Mouse (Mus musculus): ENCODE measurements at regions not wholly inside any gene's neighbourhood (a gene's known extent, or its start where the extent isn't known, plus 50 kb on each side); places are given as distances from the start of the nearest gene placed in this dataset.

DNA sequence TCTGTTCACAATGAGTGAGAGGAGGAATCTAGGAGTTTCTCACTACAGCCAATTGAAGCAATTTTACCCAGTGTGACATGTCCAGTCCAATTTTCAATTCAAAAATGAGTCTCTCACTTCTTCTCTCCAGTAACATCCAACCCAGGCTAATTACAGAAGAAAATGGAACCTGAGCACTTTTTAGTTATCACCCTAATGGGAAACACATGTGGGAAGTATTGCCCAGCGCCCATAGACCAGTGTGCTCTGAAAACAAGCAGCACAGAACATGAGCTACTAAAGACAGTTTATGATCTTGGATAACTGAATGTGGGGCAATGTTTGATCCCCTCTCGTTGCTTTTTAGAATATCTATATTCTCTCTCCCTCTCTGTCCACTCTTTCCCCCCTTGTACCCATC, 70.5 kb upstream of the Efemp1 start:
- no peak for DNase-seq

DNA sequence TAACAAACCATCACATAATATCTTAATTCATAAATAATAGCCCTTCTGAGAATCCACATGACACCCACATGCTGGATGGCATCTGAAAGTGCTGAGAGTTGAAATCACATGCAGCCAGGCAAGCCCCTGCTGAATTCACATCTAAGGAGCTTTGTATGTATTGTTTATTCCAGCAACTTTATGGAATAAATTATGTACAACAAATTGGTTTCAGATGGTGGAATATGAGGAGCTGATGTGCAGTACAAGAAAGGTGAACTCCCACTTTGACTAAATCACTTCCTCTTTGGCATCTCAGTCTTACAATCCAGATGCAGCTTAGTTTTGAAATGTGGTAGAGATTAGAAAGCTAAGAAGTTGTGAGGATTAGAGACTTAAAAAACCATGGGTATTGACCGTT, 82.2 kb upstream of the Efemp1 start:
- DNase-seq: no peak

DNA sequence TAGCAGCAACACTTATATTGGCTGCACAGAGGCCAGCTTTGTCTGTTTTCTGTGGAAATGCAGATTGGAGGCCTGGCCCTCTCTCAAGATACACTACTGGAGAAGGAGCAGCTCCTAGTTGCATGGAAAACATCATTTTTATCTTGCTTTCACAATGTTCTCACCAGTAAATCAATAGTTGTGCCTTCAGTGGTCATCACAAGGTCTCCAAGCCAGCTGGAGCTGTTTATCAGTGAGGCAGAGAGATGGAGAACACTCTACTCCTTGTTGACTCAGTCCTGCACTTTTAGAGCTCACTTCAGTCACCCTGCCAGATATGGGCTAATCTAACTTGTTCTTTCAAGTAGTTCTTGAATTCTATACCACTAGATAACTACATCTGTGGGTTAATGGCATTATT, 92.3 kb upstream of the Efemp1 start:
- no peak for DNase-seq

DNA sequence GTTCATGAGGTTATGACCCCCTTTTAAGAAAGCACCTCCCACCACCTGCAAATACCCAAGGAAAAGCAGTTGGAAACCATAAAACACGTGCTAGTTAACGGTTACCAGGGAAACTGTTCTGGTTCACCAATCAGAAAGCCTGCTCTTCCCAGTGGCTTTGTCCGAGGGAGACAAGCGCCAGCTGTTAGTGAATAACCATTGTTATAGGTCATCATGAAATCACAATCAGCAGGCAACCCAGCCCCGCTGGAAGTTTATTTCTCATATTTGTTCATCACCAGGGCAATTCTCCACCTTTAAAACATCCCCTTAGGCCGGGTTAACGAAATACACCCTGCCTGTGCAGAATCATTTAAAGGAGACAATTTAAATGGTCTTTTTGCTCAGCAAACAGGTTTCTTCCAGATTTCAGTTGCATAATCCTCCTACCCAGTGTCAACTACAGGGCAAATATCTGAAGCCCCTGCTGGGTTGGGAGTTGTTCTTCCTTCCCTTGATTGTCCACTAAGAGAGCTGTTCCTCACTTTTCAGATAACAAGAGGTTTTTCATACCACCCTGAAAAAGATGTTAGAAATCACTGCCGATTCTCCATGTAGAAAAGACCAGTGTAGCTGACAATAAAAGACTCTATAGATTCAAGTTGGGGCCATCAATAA, 117.9 kb upstream of the Efemp1 start:
- peak; percentile 2 for DNase-seq

DNA sequence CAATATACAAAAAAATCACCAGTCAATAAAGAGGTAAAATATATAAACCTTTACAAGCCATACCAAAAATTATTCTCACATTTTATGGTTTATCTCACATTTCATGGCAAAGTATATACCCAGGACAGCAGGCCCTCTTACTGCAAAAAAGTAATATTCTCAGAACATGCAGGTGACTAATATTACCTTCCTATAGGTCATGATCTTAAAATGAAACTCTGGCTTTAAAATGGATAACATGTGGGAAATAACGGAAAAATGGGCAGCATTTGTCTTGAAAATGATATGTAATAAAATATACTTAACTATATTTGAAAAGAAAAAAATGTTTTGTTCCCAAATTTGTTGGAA, 118.4 kb upstream of the Efemp1 start:
- no peak for DNase-seq

DNA sequence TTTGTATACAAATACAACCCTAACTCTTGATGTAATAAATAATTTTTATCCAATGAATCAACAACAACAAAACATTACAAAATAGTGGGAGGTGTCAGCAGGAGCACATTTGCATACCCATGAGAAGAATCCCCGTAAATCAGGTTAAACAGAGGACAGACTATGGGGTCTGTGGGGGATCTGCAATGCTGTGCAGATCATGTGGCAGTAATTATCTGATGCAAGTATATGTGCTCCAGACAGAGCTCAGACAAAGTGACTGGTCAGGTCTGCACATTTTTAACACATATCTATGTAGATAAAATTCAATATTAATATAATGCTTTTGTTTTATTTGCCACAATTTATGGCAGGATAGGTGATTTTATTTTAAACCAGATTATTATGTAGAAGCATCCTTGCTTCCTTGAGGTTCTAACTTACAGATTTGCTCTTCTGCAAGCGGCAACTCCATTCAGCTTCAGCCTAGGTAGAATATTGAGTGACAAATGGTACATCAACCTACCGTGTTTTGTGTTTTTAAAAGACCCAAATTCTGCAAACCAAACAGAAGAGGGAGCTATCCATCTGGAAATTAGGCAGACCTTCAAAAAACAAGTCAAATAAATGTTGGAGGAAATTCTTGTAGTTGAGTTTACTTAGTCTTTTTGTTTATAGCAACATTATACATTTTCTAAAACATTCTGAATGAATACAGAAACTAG, 119.0 kb upstream of the Efemp1 start:
- no peak for DNase-seq

DNA sequence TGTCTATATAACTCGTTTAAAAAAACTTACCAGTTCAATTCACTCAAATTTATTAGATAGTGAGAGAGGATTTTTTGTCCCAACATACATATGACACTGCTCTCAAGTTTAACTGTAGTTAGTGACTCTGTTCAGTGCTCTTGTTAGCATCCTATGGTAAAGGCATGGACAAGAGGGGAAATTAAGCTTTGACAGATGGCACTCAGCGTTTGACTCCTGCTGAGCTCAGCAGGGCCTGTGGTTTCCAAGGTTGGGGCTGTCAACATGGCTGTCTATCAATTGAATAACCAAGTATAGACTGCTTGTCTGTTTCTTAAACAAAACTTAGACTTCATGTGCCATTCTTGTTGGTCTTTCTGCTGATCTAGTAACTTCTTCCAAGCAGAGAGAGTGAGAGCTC, 122.9 kb upstream of the Efemp1 start:
- DNase-seq: no peak

DNA sequence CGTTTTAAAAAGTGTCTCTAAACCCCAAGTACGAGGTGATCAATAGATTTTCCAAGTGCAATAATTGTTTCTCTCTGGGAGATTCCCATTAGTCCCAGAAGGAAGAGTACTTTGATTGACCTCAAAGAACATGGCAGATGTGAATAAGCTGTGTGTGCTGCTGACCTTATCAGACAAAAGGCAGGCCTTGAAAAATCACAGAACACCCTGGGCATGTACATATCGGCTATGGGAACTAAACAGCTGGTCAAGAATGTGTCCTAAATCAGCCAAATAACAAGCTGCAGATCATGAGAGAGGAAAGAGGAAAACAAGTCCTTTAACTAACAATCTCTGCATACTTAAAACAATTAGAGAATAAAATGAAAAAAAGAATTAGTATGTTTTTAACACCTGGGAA, 125.4 kb upstream of the Ccdc85a start:
- no peak for DNase-seq

DNA sequence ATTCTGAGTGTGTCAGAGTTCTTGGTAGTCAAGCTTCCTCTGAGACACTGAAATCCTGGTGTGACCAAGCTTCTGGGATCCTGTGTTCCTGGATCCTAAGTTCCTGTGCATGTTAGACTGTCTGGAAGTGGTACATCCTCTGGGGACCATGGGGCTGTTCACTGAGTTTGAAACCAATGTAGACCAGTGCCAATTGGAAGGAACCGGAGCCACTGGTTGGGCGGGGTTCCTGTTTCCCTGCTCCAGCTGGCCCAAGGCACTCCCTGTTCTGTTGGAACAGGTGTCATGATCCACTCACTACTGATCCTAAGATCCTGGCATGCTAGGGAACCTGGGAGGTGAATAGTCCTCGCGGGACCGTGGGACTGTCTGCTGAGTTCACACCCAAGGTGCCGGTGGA, 124.3 kb upstream of the Ccdc85a start:
- DNase-seq: no peak

DNA sequence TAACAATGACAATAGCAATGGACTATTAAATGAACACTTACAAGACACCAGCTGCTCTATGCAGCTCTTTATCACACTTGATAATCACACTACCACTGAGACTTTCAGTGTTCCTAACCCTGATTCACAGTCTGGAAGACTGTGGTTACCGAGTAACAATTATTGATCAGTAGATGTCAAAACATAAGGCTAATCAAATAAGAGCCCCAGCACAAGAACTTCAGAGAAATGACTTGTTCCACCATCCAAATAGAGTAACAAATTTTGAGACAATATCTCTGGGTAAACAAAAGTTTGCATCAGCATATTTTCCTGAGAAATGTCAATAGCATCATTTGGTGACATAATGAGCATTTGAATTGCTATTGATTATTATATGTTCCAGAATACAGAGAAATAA, 118.3 kb upstream of the Ccdc85a start:
- no peak for DNase-seq

DNA sequence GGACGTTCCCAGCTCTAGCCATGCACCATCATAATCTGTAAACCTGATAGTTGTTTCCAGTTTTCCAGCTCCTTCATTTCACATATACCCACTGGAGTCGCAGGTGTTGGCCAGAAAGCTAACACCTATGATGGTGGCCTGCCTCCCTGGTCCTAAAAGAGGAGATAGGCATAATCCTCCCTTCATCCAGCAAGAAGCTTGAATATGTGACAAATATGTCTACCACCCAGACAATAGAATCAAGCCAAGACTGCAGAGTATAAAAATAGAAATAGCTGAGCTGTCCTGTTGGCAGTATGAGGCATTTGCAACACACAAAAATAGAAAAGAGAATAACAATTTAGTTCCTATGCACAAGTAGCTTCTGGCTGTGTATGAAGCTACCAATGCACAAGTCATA, 117.3 kb upstream of the Ccdc85a start:
- no peak for DNase-seq

DNA sequence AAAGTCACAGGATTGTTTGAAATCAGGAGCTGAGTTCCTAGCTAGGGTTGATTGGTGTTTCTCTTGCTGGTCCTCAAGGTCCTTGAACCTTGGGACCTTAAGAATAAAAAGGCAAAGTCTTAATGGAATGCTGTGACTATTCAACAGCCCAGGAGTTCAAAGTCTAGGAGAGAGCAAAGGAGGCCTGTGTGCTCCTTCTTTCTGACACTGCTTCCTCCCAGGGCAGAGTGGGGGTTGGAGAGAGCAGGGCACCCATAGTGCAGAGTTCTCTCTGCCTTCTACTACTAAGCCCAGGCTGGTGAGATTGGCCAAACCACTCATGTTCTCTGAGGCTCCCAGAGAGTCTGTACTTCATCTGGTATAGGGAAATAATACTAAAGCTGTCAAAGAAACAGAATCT, 115.6 kb upstream of the Ccdc85a start:
- no peak for DNase-seq

DNA sequence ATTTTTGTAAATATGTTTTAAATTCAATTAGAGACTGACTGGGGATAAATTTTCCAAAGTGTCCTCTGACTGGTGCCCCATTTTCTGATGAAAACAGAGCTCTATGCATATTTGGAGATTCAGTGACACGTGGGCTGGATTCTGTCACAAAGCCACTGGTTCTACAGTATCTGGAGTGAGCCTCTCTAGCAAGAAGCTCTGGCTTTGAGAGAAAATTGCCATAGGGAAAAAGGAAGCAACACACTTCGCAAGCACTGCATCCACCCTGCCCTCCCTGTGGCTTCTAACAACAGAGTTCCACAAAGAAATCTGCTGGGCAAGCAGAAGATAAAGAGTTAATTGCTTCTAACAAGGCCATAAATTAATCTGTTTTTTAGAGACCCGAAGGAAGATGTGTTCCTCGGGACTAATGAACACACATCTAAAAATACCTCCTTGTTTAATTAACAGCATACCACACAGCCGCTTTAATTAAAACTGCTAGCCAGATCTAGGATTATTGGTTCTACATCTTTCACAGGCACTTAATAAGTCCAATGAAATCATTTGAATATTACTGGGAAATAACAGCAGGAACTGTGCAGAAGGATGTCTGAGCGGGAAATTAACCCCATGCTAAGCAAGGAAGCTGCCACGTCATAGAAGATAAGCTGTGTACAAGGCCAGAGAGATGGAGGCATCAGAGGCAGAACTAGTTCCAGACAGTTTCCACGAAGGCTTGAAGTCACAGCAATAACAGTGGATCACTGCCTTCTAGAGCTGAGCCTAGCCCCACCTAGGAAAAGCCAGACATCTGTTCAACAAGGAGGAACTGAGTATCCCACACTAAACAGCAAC, 113.7 kb upstream of the Ccdc85a start:
- peak; percentile 25 for DNase-seq

DNA sequence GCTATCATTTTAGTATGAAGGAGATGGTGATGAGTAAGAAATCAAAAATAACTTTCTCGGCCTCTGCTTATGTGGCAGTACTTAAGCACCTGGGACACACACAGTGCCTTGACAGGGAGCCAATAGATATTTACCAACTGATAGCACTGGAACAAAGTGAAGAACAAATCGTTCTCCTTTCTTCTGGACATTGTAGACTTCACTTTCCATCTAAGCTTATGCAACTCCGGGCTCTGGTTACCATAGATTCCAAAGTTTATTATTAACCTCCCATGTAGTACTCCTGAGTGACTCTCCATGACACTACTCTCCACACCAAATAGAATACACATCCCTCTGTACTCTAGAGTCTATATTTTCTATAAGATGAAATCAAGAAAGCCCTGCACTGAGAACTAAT, 110.9 kb upstream of the Ccdc85a start:
- DNase-seq: no peak

DNA sequence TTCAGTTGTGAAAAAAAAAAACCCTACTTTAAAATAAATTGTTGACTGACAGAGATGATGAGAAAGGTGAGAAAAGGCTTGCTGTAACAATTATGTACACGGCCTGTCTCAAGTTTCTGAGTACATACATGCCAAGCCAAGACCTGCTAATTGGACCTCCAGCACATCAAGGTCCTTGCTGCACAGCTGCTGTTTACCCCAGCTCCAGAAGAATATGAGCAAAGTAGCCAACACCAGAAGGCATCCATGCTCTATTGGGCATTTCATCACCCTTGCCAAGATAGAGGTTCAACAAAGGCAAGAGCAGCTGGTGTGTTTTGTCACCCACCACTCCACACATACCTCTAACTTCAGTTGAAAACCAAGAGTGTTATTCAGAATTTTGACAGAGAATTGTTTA, 109.2 kb upstream of the Ccdc85a start:
- no peak for DNase-seq

DNA sequence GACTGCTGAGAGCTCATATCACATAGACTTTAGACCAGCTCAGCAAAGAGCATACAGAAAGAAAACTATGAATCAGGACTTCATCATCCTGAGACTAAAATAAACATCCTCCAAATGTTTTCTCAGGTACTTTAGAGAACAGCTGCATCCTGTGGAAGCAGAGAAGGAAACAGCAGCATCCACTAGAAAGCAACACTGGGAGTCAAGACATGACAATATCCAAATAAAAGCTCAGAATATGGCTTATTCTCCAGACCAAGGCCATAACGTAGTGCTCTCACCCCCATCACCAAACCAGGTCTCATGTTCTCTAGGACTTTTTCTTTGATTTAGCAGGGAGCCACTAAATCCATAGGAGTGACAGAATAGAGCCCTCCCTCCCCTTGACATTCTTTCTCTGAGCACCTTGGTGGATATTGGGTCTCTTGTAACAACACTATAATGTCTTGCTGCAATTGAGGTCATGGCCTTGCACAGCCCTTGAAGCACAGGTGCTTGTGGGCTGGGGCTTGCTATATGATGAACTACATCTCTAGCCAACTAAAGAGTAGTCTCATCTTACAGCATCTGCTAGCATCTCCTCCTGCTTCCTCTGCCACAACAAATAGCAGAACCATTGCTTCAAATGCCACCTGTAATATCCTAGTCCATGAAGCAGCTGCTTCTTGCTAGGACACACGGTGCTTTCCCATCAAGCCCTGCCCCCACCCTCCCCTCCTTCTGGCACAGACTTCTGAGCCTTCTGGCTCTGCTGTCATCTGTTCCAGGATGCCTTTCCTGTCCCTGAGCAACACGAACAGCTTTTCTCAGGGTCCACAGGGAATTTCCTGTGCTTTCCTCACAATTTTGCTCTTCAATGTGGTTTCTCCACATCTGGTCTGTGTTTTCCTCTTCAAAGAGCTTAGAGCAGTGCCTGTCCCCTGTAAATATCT, 108.4 kb upstream of the Ccdc85a start:
- no peak for DNase-seq

DNA sequence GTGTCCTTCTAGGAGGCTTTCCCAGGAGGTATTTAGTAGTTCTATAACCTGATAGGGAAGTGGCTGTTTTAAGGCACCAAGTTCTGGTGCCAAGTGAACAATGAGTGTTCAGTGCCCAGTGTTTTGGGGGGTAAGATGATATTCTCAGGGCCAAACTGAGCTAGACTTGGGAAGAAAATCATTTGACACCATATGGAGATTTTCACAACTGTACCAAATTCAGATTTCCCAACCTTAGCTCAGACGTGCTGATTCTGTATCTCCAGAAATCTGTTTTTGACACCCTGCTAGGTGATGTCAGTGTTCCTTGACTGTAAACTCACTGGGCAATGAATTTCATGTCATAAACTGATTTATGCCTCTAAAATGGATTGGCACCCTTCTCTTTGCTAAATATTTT, 104.3 kb upstream of the Ccdc85a start:
- no peak for DNase-seq

DNA sequence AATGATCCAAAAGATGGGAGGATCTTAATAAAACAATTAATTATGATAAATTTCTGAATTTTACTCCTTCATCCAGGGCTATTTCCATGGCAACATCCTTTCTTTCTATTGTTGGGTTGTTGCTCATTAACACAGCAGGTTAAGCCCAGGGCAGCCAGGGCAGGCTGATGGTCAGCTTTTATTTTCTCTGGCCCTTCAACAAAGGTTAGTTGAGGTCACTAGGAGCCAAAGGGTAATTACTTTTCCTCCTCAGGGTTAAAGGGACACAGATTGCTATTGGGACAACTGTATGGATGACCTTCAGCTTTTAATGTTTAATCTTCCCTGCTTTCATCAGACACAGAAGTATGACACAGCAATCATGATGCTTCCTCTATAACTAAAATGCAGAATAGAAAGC, 101.3 kb upstream of the Ccdc85a start:
- no peak for DNase-seq

DNA sequence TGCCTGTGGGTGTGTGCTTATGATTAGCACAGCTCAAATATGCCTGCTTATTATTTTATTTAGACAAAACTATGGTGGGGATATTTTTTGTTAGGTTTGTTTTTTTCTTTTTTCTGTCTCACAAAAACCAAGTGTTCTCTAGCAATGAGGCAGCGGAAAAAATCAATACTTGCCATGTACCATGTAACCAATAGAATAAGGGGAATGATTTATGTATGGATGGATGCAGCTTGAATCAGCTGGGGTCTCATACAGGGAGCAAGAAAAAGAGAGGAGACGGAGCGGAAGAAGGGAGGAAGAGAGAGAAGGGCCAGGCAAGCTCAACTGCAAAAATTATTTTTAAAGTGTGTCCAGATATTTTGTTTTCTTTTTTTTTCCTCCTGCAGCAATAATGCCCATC, 97.2 kb upstream of the Ccdc85a start:
- no peak for DNase-seq

DNA sequence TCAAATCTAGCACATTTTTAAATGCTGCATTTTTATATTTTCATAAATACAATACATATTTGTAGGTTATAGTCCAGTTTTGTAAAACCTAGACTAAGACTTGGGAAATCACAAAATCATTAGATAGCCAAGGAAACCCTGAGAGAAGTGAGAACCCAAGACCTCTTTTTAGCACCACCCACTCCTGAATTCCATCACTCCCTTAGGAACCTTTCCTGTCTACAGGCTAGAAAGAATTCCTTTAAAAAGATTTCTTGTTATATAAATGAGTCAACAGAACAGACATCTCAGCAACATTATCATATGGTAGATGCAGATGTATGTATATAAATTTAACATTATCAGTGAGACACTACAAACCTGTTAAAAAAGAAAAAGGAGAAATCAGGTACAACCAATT, 86.6 kb upstream of the Ccdc85a start:
- DNase-seq: peak; percentile 9

DNA sequence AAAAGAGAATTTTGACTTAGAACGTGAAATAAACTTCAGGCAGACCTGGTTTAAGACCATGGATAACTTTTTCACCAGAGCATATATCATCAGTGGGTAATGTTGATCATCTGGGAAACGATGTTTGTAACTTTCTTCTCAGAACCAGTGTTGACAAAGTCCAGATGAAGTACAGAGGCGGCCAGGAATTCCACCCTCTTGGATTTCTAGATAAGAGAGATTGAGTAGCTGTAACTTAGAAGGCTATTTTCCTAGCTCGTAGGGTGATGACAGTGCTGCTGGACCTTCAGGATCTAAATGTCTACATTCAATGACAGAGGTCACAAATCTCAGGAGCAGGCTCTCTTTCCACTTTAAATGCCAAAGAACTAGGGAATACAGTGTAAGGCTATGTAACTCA, 85.2 kb upstream of the Ccdc85a start:
- no peak for DNase-seq

DNA sequence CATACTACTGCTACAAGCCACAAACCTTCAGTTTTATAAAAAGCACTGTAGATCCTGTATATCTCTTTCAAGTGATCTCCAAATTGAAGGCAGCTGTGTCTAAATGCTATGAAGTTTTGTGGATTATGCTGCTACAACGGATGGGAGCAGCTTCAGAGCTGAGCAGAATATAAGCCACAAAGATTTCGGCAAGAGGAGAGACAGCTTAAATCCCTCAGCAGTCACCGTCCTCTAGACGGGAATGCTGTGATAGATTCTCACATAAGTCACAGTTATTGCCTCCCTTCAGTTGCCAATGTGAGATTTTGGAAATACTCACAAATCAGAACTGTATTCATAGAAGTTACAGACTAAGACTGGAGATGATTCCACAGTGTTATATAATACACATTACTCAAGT, 76.3 kb upstream of the Ccdc85a start:
- peak; percentile 5 for DNase-seq

Measured in right cerebral cortex, adult 18-20 months (tissue).